Mouse (Mus musculus) layer of hippocampus, adult 18-20 months (tissue): Measurements from ENCODE around the gene Pla2g2c. TPM values are rescaled to one million over a fixed set of nuclear protein-coding genes. Genes with fewer than 3 reads are reported as not detected.

ENCODE experiments used
- DNase-seq, 2 experiments: peaks; one replicate each; pipeline ENCODE4 v3.0.0; 2022; ENCODE audit warnings: low spot score in 2 of 2
- total RNA-seq, 2 experiments: library from RNA; stranded (reverse); gene quantifications; 2 replicates each; pipeline ENCODE4 v1.2.3; 2021

The Pla2g2c gene
- total RNA-seq, 2 experiments from 2014 or later: 0.10 TPM; not detected in 1

DNA sequence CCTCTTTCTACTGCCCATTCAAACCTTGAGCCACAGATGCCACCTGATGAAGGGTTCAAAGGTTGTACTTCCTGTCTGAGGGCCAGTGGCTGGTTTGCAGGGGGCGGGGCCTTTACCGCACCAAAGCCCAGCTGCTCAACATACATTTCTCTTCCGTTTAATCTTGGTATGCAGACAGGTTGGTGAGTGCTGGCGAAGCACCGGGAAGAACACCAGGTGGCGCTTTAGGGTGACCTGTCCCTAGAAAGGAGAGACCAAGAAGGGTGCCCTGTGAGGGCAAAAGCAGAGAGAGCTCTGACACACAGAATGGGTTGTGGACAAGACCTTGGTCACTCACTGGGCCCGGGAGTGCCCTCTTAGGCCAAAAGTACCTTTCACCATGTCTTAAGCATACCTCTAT is 16.0 kb upstream of the Pla2g2c start:
- peak in 1 of 2 experiments; percentile 68 for DNase-seq

DNA sequence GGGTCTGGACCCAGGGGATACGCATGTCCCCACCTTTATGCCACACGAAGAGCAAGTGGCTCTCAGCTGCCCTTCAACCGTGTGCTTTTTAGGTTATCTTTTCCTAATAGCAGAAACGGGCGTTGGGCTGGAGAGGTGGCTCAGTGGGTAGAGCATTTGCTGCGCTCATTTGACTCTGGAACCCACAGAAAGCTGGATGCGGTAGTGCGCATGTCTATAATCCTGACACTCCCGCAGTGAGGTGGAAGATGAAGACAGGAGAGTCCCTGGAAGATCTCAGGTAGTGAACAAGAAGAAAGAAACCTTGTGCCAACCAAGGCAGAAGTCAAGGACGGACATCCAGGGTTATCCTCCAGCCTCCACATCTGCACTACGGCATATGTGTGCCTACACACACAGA is 15.3 kb upstream of the Pla2g2c start:
- DNase-seq: no peak

DNA sequence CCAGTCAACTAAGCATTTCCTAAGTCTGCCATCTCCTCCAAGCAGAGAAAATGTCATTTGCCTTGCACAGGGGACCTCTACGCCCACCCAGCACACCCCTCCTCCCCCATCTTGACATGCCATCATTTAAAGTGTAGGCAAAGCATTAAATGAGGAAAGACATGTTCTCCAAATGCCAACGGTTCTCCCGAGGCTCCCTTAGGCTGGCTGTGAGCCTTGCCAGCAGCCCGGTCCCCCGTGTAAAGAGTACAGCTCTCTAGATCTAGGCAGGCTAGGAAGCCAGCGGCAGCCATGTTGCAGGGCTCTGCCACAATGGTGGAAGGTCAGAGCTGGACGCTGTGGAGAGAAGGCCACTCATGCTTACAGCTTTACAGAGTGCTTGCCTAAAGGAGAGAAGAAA is 14.6 kb upstream of the Pla2g2c start:
- DNase-seq: no peak

DNA sequence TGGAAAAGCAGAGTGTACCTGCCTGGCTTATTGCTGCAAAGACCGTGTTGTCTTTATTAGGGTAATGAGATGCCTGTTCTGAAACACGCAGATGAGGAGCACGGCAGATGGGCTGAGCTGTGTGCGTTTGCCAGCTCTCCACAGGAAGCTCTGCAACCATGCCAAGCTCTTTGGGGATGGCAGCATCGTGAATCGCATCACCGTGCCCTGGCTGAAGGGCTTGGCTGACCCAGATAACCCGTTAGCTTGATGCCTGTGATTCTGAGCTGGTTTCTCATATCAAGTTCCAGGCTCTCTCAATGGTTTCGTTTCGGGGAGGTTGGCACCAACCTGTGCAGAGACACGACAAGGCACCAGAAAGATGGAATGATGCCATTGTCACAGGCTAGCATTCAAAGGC is 14.0 kb upstream of the Pla2g2c start:
- DNase-seq: peak in 1 of 2 experiments; percentile 81

DNA sequence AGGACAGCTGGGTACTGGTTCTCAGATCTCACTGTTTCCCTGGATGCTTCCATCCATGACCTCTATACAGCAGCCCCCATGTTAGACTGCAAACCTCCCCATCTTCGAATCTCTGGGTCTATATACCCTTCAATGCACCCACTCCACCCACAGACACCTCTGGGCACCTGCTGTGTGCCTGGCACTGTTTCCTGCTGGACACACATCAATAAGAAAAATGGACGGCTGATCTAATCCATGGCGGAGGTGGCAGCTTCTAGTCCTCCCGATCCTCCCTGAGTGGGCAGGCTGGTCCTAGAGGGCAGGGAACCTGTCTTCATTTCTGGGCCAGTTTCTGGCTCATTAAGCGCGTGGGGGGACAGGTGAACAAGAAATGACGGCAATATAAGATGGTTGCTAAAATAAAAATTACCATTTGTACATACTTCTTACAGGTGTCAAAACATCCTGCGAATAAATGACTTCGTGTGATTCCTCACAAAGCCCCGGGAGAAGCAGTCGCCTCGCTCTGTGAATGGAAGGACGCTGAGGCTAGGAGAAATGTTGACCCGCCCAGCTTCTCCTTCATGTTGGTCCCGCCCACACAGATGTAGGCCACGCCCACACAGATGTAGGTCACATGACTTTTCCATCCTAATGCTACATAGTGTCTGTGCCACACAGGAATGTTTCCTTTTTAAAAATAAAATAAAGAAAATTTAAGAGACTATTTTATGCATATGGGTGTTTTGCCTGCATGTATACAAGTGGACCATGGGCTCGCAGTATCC is 13.4 kb upstream of the Pla2g2c start:
- DNase-seq: no peak

DNA sequence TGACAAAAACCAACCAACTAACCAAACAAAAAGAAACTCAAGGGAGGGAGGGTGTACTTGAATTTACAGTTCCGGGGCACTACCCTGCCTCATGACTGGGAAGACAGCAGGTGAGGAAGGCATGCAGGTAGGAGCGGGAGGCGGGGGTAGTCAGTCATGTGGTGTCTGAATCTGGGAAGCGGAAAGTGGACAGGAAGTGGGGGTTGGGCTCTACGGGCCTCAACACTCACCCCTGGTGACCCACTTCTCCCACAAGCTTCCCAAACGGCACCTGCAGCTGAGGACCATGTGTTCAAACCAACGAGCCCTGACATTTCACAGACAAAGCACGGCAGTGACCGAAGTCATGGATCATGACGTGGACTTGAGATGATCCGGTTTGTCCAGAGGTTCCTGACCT is 12.5 kb upstream of the Pla2g2c start:
- no peak for DNase-seq

DNA sequence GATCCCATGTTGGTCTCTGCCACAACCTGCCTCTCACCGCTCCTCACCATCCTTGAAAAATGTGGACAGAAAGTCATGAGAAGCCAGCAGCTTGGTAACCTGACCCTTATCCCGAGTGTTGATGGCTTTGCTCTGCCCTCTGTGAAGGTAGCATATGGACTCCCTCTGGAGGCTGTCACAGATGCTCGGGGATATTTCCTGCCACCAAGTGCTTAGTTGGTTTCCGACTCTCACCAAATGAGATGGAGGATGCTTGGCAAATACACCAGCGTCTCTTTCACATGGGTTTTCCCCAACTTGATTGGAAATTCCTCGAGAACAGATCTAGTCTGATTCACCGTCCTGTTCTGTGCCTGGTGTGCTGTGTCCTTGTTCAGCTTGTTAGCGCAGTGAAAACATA is 12.0 kb upstream of the Pla2g2c start:
- peak in 1 of 2 experiments; percentile 47 for DNase-seq

DNA sequence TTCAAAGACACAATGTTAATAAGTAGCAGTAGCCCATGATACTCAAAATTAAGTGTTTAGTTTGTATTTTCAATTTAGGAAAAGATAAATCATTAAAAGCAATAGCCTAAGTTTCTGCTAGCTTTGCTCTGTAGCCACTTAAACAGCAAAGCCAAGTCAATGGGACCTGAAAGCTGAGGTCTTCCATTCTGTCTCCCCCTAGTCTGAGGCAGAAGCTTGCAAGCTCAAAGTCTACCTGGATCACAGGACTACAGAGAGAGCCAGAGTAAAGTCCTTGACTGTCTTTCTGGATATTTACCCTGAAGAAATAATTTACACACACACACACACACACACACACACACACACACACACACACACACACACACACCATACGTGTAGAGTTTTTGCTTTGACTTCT is 10.4 kb upstream of the Pla2g2c start:
- no peak for DNase-seq

DNA sequence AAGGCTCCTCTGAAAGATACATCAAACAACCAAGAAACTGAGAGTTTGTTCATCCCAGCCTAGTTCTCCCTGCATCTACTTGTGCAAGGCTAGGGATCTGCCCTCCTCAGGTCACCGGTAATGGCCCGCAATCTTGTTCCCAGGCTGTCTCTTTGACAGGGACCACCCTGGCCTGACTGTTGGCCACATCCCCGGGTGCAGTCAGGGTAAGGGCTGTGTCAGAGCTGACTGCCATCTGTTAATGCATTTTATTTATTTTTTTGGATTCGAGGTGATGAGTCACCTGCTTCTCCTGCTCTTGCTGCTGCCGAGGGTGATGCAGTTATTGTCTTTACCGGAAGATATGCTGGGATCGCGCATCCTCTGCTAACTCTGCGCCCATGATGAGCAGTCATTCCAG is 7.9 kb upstream of the Pla2g2c start:
- no peak for DNase-seq

DNA sequence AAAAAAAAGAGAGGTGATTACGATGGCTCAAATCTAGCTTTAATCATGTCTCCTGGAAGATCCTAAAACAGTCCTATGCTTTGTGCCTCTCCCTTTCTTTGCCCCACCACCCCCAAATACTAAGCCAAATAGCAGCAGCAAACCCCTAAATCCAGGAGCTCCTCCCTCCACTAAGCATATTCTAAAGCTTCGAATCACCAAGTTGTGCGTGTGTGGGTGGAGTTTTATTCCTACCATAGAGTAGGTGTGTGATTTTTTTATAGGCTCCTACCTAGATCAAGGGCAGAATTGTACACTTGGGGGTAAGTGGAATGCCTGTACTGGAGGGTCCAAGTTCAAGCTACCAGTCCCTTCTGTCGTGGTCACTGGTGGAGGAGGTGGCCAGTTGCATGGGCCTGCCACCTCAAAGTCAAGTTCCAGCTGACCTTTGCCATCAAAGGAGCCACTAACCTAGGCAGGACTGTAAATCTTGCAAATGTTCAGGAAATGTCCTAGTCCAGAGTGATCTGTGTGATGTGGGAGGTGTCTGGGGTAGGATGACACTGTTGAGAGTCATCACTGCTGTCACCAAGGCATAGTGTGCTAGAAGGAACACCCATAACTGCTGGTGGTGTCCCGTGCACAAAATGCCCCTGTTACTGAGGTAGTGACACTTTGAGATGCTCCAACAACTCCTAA is 5.9 kb upstream of the Pla2g2c start:
- no peak for DNase-seq

DNA sequence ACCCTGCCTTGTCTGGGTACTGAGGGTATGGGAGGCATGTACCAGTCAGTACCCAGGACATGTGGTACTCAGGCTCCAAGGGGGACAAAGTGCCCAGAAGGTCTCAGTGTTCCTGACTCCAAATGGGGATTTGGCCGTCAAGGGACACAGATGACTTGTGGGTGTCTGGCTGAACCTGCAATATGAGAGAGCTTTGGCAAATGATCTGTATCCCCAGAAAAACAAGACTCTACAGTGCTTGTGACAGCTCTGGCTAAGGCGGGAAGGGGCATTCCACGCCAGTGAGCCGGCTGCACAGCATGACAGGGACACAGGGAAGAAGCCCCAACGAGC is 5.4 kb upstream of the Pla2g2c start:
- peak; percentile 39 to 73 for DNase-seq

DNA sequence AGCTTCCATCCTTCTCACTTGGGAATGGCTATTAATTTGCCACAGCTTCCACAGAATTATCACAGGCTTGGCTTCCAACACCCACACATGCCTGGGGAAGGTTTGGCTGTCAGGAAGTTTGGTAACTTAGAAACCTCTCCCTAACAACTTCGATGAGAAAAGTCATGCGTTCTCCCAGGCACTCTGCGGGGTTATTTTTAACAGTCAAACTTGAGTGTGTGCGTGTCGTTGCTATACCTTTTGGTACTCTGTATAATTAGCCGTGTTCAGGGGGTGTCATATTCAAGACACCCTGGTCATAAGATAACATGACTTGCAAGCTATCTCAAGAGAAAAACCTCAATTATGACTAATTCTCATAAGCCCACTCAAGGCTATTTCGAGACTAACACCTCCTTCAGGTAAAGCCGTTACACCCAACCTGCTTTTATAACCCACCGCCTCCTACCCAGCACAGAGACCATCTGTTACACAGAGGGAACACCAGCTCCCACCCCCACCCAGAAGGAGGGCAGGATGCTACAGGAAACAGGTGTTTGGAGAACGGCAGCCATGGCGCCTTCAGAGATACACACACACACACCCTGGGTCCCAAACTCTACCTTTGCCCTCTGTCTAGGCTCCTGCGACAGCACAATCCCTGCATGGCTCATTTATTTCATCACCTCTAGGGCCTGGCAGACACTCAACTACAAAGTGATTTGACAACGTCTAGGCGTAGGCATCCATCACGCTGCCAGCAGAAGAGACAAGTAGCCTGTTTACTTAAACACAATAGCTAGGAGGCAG is 905 bp upstream of the Pla2g2c start:
- peak in 1 of 2 experiments; percentile 72 for DNase-seq

DNA sequence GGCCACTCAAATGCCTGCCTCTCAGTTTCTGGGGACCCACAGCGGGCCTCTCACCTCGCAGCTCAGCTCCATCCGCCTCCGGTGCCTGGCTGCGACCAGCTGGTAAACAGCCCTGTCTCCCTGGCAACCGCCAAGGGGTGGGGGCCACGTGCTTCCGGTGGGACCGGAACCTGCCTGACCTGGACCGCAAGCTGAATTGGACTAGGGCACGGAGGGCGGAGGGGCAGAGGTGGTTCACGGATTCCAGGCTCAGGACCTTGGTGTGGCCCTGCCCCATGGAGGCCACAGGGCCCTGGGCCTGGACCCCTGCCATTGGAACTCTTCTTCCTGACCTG is 502 bp downstream of the Pla2g2c start:
- DNase-seq: peak in 1 of 2 experiments; percentile 49

DNA sequence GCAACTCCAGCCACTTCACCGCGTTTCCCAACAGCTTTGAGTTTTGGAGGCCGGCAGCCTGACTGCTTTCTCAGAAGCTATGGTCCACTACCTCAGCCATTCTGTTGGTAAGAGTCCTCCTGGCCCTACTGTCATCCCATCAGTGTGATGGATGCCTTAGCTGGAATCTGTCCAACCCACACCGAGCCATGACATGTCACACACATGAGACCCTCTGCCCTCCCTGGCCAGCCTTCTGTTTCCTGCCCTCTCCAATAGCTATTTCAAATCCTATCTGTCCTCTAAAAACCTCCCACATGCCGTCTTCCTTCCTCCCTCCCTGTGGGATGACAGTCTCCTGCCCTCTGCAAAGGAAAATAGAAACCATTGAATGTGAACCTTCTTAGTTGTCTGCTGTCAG is 1.2 kb downstream of the Pla2g2c start:
- DNase-seq: no peak

DNA sequence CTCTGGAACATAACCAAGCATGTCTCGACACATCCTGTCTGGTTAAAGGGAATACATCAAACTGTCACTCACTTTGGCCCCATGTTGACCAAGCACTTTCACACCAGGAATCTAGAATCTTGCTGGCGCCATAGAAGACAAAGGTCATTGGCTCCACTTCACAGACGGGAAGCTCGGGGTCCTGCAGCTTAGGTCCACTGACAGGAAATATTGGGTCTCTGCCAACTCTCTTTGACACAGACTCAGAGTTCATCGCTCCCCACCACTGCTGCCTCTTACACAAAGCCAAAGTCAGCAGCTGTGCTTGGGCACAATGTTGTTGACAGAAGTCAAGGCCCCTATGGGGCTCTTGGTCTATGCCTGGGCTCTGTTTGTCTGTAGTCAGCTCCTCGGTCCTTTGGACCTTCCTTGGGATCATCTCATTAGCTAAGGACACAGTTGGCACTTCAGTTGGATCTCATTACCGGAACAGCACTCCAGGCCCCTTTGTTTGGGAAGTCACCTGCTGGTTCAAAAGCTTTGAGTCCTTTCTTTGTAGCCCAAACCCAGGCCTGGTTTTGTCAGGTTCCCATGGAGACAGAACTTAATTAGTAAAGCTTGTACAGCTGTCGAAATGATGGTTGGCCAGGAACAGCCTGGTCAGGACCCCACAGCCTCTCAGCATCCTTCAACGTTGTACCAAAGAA is 4.6 kb downstream of the Pla2g2c start:
- DNase-seq: no peak

DNA sequence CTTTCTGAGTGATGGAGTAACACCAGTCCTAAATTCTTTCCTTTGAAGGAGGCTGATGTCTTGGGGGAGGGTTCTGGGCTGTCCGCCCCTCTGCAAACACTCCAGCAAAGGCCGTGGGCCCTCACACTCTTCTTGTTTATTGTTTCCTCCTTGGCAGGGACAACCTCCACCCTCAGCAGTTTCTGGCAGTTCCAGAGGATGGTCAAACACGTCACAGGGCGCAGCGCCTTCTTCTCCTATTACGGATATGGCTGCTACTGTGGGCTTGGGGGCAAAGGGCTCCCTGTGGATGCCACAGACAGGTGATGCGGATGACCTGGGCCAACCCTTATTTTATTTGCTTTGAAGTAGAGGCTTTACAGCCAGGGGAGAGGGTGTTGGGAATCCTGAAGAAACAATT is 9.5 kb downstream of the Pla2g2c start:
- DNase-seq: no peak

DNA sequence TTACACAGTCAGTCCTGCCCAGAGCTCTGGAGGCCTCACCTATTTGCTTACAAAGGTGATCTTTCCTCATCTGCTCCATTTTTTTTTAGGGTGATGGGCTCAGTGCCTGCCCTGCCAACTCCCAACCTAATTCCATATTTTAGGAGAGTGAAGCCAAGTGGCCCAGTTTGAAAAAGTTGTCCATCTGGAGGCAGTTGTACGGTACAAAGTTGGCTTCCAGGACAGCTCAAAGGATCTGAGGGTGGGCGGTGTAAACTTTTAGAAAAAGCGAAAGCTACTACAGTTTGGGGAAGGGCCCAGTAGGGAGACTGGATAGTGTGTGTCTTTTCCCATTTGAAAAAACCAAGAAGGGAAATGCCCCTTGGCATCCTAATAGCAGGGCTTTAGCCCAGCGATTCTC is 10.3 kb downstream of the Pla2g2c start:
- DNase-seq: no peak

DNA sequence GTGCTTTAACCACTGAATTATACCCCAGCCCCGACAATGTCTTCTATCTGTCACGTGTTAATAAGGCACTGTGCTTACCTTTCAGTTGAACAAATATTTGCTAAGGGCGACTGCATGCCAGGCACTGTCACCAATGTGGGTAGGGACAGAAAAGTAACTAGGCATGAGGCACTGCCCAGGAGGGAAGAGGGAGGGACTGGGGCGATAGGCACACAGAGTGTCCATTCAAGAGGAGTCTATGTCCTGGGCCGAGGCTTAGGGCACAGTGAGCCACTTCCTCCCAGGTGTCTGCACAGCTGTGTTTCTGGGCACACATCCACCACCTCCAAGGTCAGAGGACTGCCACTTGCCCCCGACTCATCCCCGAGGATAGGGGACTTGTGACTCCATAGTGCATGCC is 12.4 kb downstream of the Pla2g2c start, which contains the start of gene Ubxn10:
Ubxn10 (minus strand) TSS at position 137 of the 400 bp plus-strand sequence.
- DNase-seq: no peak

DNA sequence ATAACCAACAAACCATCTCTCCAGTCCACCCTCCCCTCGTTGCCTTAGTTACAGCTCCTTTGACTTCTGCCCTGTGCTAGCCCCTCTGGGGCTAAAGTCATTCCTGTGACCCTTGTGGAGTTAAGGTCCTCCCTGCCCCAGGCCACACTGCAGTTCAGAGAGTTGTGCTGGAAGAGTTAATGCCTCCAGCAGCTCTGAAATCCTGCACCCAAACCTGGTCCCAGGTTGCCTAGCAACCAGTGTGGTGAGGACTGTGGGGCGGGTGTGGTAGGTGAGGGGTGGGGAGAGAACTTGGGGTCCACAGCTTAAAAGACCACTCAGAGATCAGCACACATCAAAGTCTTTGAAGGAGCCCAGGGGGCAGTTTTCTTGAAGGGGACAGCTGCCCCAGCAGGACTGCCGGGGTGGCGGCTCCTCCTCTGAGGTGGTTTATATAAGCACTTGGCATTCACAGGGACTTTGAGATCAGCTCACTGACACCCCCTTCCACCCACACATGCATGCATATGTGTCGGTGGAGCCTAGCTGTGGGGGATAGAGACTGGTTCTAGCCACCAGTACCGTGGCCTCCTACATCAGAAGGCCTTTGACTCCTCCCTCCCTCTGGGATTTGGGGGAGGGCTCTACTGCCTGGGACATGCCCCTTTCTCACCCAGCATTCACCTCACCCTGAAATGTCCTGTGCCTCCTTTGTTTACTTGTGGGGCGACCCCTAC is 14.7 kb downstream of the Pla2g2c start:
- peak; percentile 39 to 66 for DNase-seq

DNA sequence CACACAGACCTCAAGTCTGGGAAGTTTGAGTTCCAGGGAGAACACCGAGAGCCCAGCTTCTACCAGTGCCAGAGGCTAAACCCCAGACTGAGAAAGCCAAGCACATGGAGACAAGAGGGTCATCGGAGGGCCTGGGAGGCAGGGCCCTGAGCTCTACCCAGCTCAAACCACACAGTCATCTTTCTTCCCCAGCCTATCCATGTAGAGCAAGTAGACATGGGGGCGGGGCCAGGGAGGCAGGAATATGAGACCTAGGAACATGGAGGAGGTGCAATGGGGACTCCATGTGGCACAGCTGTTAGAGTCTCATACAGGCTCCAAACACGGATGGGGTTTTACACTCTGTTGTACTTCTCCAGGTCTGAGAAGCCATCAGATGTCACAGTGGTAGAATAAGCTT is 21.3 kb downstream of the Pla2g2c start:
- no peak for DNase-seq

DNA sequence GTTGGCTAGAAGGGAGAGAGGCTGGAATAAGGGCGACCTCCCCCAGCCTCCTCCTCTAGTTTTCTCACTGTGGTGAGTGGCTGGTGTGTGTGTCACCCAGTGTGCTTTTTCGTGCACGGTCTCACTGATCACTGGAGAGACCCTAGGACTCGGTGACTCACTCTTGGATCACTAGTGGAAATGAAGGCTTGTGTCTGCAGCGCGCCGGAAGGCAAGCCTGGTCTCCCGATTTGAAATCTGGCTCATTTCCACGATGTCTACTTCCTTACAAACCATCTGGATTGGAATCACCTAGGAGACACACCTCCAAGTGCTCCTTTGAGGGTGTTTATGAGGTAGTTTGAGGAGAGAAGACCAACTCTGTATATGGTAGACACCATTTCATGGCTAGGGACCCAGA is 22.3 kb downstream of the Pla2g2c start:
- DNase-seq: no peak
